Mouse (Mus musculus): ENCODE data around the gene Lims1.

DNA sequence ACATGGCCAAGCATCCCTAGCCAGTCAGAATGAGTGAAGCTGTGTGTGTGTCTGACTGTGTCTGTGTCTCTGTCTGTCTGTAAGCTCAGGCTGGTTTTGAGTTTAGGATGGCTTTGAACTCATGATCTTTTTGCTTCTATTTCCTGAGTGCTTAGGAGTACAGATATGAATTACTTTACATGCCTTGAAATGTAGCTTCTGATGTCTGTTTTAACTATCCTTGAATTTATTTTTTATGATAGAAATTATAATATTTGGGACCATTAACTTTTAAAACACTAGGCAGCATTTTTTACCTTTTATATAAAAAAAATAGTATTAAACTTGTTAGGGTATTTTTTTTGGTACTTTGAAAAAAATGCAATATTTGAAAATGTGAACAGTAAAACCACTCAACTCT, 128.3 kb downstream of the Lims1 start:
- TF ChIP-seq TAL1 (IDR thresholded peaks at IDR 0.05; ENCODE audit: low read length): no peak
- no peak for TF ChIP-seq GATA1 (IDR thresholded peaks at IDR 0.05; ENCODE audit: low read length)
